Mouse (Mus musculus) thymus, adult 2 months (tissue): ENCODE data around the gene A430033K04Rik. TPM values are rescaled to one million over a fixed set of nuclear protein-coding genes. Genes with fewer than 3 reads are reported as not detected.
A peak's percentile ranks its signal among the peaks of the same experiment; 100 is the strongest.

Experiments
- DNase-seq: peaks from one replicate; pipeline ENCODE4 v3.0.0; 2021
- H3K27ac ChIP-seq: fragments of 200-500 bp; 2 replicates; pipeline ENCODE4 v1.5.1; 2012; ENCODE audit warnings: low read length, control low read depth; ENCODE audit not compliant: control insufficient read depth, insufficient read depth
- H3K27me3 ChIP-seq: fragments of 200-500 bp; 2 replicates; pipeline ENCODE4 v1.6.1; 2012; ENCODE audit warnings: mild to moderate bottlenecking, low read length, moderate library complexity, mixed read lengths; ENCODE audit not compliant: control insufficient read depth, insufficient read depth
- H3K36me3 ChIP-seq: fragments of 200-500 bp; 2 replicates; pipeline ENCODE4 v1.6.1; 2012; ENCODE audit warnings: mild to moderate bottlenecking, low read length, moderate library complexity; ENCODE audit not compliant: control insufficient read depth, insufficient read depth
- H3K4me1 ChIP-seq: fragments of 200-500 bp; replicated peaks from 2 replicates; pipeline ENCODE4 v1.6.1; 2012; ENCODE audit warnings: low read length; ENCODE audit not compliant: control insufficient read depth, insufficient read depth
- H3K4me3 ChIP-seq: fragments of 200-500 bp; 2 replicates; pipeline ENCODE4 v1.5.1; 2012; ENCODE audit warnings: mild to moderate bottlenecking, low read length, control low read depth, moderate library complexity; ENCODE audit not compliant: control insufficient read depth, insufficient read depth
- CTCF ChIP-seq: fragments of 200-500 bp; IDR thresholded peaks from 2 replicates; pipeline ENCODE4 v1.5.1; 2012; ENCODE audit warnings: mild to moderate bottlenecking, control low read depth, low read length, moderate library complexity, borderline replicate concordance; ENCODE audit not compliant: control insufficient read depth, poor library complexity, insufficient read depth; ENCODE audit errors: extremely low read depth
- POLR2A ChIP-seq: fragments of 200-500 bp; IDR thresholded peaks from 2 replicates; pipeline ENCODE4 v1.6.1; 2012; ENCODE audit warnings: mild to moderate bottlenecking, low read length, control low read depth, moderate library complexity; ENCODE audit not compliant: control insufficient read depth, poor library complexity, insufficient read depth; ENCODE audit errors: extremely low read depth
- WGBS: fragments of 180-500 bp; shearing (Covaris S2); methylation state at CpG from one replicate; pipeline ENCODE4 v1.1.7; 2018; 5-methylcytosine and 5-hydroxymethylcytosine counted together
- polyA plus RNA-seq: library from polyadenylated mRNA; depleted of rRNA; stranded (reverse); fragments of >200 nt; gene quantifications from 2 replicates; pipeline ENCODE4 v1.2.3, GENCODE M21; 2012; rRNA removed

The A430033K04Rik gene
- 3.6 and 4.1 TPM in 2 replicates for polyA plus RNA-seq

GRCm38 (mm10) chr5:138622645-138623477, at the start of gene A430033K04Rik:
A430033K04Rik (plus strand) TSS chr5:138622859.
- H3K4me3 ChIP-seq = peak within 1 kb of the TSS; percentile 81
- H3K36me3 ChIP-seq = no peaks in the 10 kb centered on the region
- H3K4me1 ChIP-seq = peaks cover 6% of the 10 kb centered on the region
- TF ChIP-seq POLR2A (peak; percentile 29; the same call in 1 of the 2 replicates), CTCF (no peak)
- DNase-seq = peak; percentile 94
- WGBS = 1% methylated on average over 30 of the region's 30 CpGs
- no peaks in the 10 kb centered on the region for H3K27me3 ChIP-seq
- H3K27ac ChIP-seq = peak within 1 kb of the TSS; percentile 42; the same call in 1 of the 2 replicates

- Histone ChIP-seq H3K36me3 (no peaks in the 10 kb centered on the region), H3K4me3 (no peak overlapping the region), H3K27ac (no peak overlapping the region), H3K4me1 (no peaks in the 10 kb centered on the region), H3K27me3 (no peaks in the 10 kb centered on the region)
- TF ChIP-seq POLR2A (no peak), CTCF (no peak)
- WGBS = 89% methylated on average over 6 of the region's 6 CpGs
- DNase-seq = no peak
These were observed 35.3 kb upstream of the A430033K04Rik start for GRCm38 (mm10) chr5:138587396-138587795.

- Histone ChIP-seq H3K4me1 (peaks cover 4% of the 10 kb centered on the region; the same call in 1 of the 2 replicates), H3K36me3 (peaks cover 34% of the 10 kb centered on the region), H3K27me3 (no peaks in the 10 kb centered on the region), H3K4me3 (no peak overlapping the region), H3K27ac (no peak overlapping the region)
- DNase-seq = peak; percentile 32
- TF ChIP-seq POLR2A (no peak), CTCF (no peak)
- 96% methylated on average over 1 of the region's 1 CpGs for WGBS
These were observed 4.3 kb upstream of the A430033K04Rik start for GRCm38 (mm10) chr5:138618353-138618752.

- peaks cover 25% of the 10 kb centered on the region for H3K36me3 ChIP-seq
- WGBS = under 1% methylated on average over 43 of the region's 43 CpGs
- TF ChIP-seq POLR2A (peak; percentile 92), CTCF (peak; percentile 55; the same call in 1 of the 2 replicates)
- H3K27ac ChIP-seq = peak within 1 kb of the TSS; percentile 65
- peaks cover 6% of the 10 kb centered on the region for H3K4me1 ChIP-seq
- H3K27me3 ChIP-seq = no peaks in the 10 kb centered on the region
- DNase-seq = peak; percentile 91
- peak within 1 kb of the TSS; percentile 96 for H3K4me3 ChIP-seq
These were observed 3.2 kb upstream of the A430033K04Rik start, which contains the start of gene Zfp68 for GRCm38 (mm10) chr5:138619211-138620128. Zfp68 (minus strand) TSS chr5:138619761.

GRCm38 (mm10) chr5:138620836-138621235, 1.8 kb upstream of the A430033K04Rik start:
- no peak for TF ChIP-seq POLR2A
- no peak for TF ChIP-seq CTCF
- Histone ChIP-seq H3K27me3 (no peaks in the 10 kb centered on the region), H3K4me1 (peaks cover 6% of the 10 kb centered on the region), H3K27ac (no peak overlapping the region), H3K36me3 (peaks cover 13% of the 10 kb centered on the region), H3K4me3 (no peak overlapping the region)
- DNase-seq = no peak
- 89% methylated on average over 5 of the region's 5 CpGs for WGBS

- H3K27me3 ChIP-seq = no peaks in the 10 kb centered on the region
- peak overlapping the region; percentile 81 for H3K4me3 ChIP-seq
- 9% methylated on average over 3 of the region's 3 CpGs for WGBS
- no peak for DNase-seq
- no peaks in the 10 kb centered on the region for H3K36me3 ChIP-seq
- TF ChIP-seq POLR2A = no peak
- no peak for TF ChIP-seq CTCF
- H3K27ac ChIP-seq = no peak overlapping the region
- peaks cover 6% of the 10 kb centered on the region for H3K4me1 ChIP-seq
These were observed 818 bp downstream of the A430033K04Rik start for GRCm38 (mm10) chr5:138623478-138623875.
